Mouse (Mus musculus) MEL (cell line): ENCODE data around the gene Sppl2a. TPM values are rescaled to one million over a fixed set of nuclear protein-coding genes. Genes with fewer than 3 reads are reported as not detected.

Experiments used
- DNase-seq: peaks from one replicate; pipeline ENCODE4 v3.0.0; 2011; ENCODE audit warnings: low read depth, low spot score
- H3K27ac ChIP-seq: 2 replicates; pipeline ENCODE4 v1.5.1; 2012; ENCODE audit warnings: low read depth, mild to moderate bottlenecking, control low read depth, low read length, moderate library complexity; ENCODE audit not compliant: control insufficient read depth
- H3K27me3 ChIP-seq, 2 experiments: fragments of 150-350 bp in 1 of 2; sonication (generic) in 1 of 2; 2 replicates each; pipeline ENCODE4 v1.6.1; 2012; ENCODE audit warnings: low read length in 2 of 2, mild to moderate bottlenecking in 2 of 2, improper control_type of control experiment in 1 of 2, moderate library complexity in 1 of 2; ENCODE audit not compliant: insufficient read depth in 2 of 2, control insufficient read depth in 1 of 2
- H3K36me3 ChIP-seq, 2 experiments: 2 replicates each; pipeline ENCODE4 v1.6.1; 2012 to 2014; ENCODE audit warnings: low read length in 2 of 2, improper control_type of control experiment in 1 of 2, inconsistent platforms in 1 of 2, mild to moderate bottlenecking in 1 of 2; ENCODE audit not compliant: insufficient read depth in 2 of 2, control insufficient read depth in 1 of 2
- H3K4me1 ChIP-seq, 2 experiments: fragments of 150-350 bp in 1 of 2; sonication (generic) in 1 of 2; 2 replicates each; pipeline ENCODE4 v1.6.1; 2012; ENCODE audit warnings: low read length in 2 of 2, improper control_type of control experiment in 1 of 2, mild to moderate bottlenecking in 1 of 2; ENCODE audit not compliant: insufficient read depth in 2 of 2, control insufficient read depth in 1 of 2
- H3K4me3 ChIP-seq, 2 experiments: fragments of 150-350 bp in 1 of 2; sonication (generic) in 1 of 2; 2 replicates each; pipeline ENCODE4 v1.5.1; 2012; ENCODE audit warnings: low read depth in 2 of 2, low read length in 2 of 2, mild to moderate bottlenecking in 2 of 2, moderate library complexity in 2 of 2, control low read depth in 1 of 2, improper control_type of control experiment in 1 of 2; ENCODE audit not compliant: control insufficient read depth in 1 of 2, insufficient read depth in 1 of 2
- H3K79me2 ChIP-seq: 2 replicates; pipeline ENCODE4 v1.6.1; 2012; ENCODE audit warnings: mild to moderate bottlenecking, low read length, moderate library complexity; ENCODE audit not compliant: control insufficient read depth, poor library complexity, insufficient read depth
- H3K9ac ChIP-seq: 2 replicates; pipeline ENCODE4 v1.6.1; 2012; ENCODE audit warnings: low read depth, mild to moderate bottlenecking, control low read depth, low read length, moderate library complexity; ENCODE audit not compliant: control insufficient read depth, poor library complexity, severe bottlenecking
- H3K9me3 ChIP-seq: fragments of 150-350 bp; sonication (generic); replicated peaks from 2 replicates; pipeline ENCODE4 v1.6.1; 2012; ENCODE audit warnings: mild to moderate bottlenecking, low read length, improper control_type of control experiment, moderate library complexity; ENCODE audit not compliant: insufficient read depth
- BHLHE40 ChIP-seq: IDR thresholded peaks from 2 replicates; pipeline ENCODE4 v1.6.1; 2012; ENCODE audit warnings: low read depth, mild to moderate bottlenecking, inconsistent platforms, low read length, improper control_type of control experiment, borderline replicate concordance
- E2F4 ChIP-seq: IDR thresholded peaks from 2 replicates; pipeline ENCODE4 v1.6.1; 2011; ENCODE audit warnings: low read depth, low read length, improper control_type of control experiment, borderline replicate concordance
- JUND ChIP-seq: IDR thresholded peaks from 2 replicates; pipeline ENCODE4 v1.6.1; 2011; ENCODE audit warnings: low read depth, mild to moderate bottlenecking, improper control_type of control experiment, low read length
- NELFE ChIP-seq: IDR thresholded peaks from 2 replicates; pipeline ENCODE4 v1.6.1; 2011; ENCODE audit warnings: low read depth, low read length, improper control_type of control experiment
- POLR2A ChIP-seq, 2 experiments: IDR thresholded peaks; 2 replicates each; pipeline ENCODE4 v1.6.1; 2011 to 2012; ENCODE audit warnings: low read length in 2 of 2, mild to moderate bottlenecking in 2 of 2, control low read depth in 1 of 2, improper control_type of control experiment in 1 of 2, low read depth in 1 of 2, moderate library complexity in 1 of 2; ENCODE audit not compliant: control insufficient read depth in 1 of 2, insufficient read depth in 1 of 2, poor library complexity in 1 of 2
- RCOR1 ChIP-seq: IDR thresholded peaks from 2 replicates; pipeline ENCODE4 v1.6.1; 2012; ENCODE audit warnings: low read depth, mild to moderate bottlenecking, inconsistent platforms, low read length, improper control_type of control experiment
- SIN3A ChIP-seq: IDR thresholded peaks from 2 replicates; pipeline ENCODE4 v1.6.1; 2012; ENCODE audit warnings: low read length, improper control_type of control experiment, inconsistent platforms
- SMC3 ChIP-seq: IDR thresholded peaks from 2 replicates; pipeline ENCODE4 v1.6.1; 2011; ENCODE audit warnings: low read depth, low read length, improper control_type of control experiment
- ZNF384 ChIP-seq: IDR thresholded peaks from 2 replicates; pipeline ENCODE4 v1.6.1; 2012; ENCODE audit warnings: low read depth, mild to moderate bottlenecking, inconsistent platforms, low read length, improper control_type of control experiment
- polyA plus RNA-seq, 2 experiments: library from polyadenylated mRNA; stranded (reverse) in 1 of 2; unstranded in 1 of 2; fragments of >175 nt in 1 of 2; fragments of >200 nt in 1 of 2; gene quantifications; 2 replicates each; pipeline versions ENCODE4 v1.2.1 to v1.2.4; 2012; ENCODE audit warnings: low replicate concordance in 2 of 2, low read depth in 1 of 2; ENCODE audit not compliant: insufficient read length in 2 of 2, insufficient read depth in 1 of 2, missing spikeins in 1 of 2
- total RNA-seq: library from RNA; depleted of rRNA; stranded (reverse); fragments of 300-350 nt; gene quantifications from 2 replicates; pipeline ENCODE4 v1.2.3, GENCODE M21; 2012

Gene Sppl2a
- total and polyA plus RNA-seq, 3 experiments: 12.1 to 16.6 TPM; not detected in 1

GRCm38 (mm10) chr2:126940314-126940866, 7.4 kb upstream of the Sppl2a start:
- no peaks in the 10 kb centered on the region for H3K79me2 ChIP-seq
- no peak overlapping the region for H3K27ac ChIP-seq
- H3K4me3 ChIP-seq: no peak overlapping the region
- no peak for TF ChIP-seq POLR2A (IDR thresholded peaks at IDR 0.05; ENCODE audit: control insufficient read depth in 1 of 2, insufficient read depth in 1 of 2, low read depth in 1 of 2, low read length in 2 of 2, poor library complexity in 1 of 2)
- peak; percentile 41; the same call in 1 of the 2 replicates for TF ChIP-seq RCOR1
- no peaks in the 10 kb centered on the region for H3K9me3 ChIP-seq
- no peaks in the 10 kb centered on the region for H3K27me3 ChIP-seq
- peaks cover 0 to 3% of the 10 kb centered on the region in 2 experiments; a peak in 1 of 4 replicates for H3K36me3 ChIP-seq
- DNase-seq: no peak
- no peak overlapping the region for H3K9ac ChIP-seq
- H3K4me1 ChIP-seq: peaks cover 0 to 4% of the 10 kb centered on the region in 2 experiments; a peak in 2 of 4 replicates

GRCm38 (mm10) chr2:126938069-126938468, 5.0 kb upstream of the Sppl2a start:
- Histone ChIP-seq H3K4me1 (peaks cover 0 to 4% of the 10 kb centered on the region in 2 experiments; a peak in 2 of 4 replicates), H3K9ac (no peak overlapping the region)
- TF ChIP-seq E2F4 (no peak), POLR2A (IDR thresholded peaks at IDR 0.05; ENCODE audit: control insufficient read depth in 1 of 2, insufficient read depth in 1 of 2, low read depth in 1 of 2, low read length in 2 of 2, poor library complexity in 1 of 2) (no peak), SIN3A (no peak), SMC3 (no peak), BHLHE40 (no peak), NELFE (no peak)

DNA sequence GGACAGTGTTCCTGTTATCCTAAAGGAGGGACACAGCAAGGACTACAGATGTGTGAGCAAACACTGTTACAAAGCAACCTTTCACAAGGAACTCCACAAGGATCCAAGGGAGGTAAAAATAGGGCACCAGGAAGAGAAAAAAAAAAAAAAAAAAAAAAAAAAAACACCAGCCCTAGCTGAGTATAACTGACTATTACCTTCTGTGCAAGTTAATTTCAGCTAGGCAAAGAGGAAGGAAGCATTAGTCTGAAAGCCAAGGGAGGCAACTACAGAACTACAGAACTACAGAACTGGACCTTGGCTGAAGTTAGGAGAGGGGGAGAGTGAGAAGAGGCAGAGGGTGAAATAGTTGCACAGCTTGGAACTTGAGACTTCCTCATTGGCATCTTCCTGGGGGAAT, 886 bp upstream of the Sppl2a start:
- Histone ChIP-seq H3K79me2 (peaks cover 6% of the 10 kb centered on the region), H3K27me3 (no peaks in the 10 kb centered on the region), H3K9ac (no peak overlapping the region), H3K36me3 (peaks cover 0 to 10% of the 10 kb centered on the region in 2 experiments; a peak in 2 of 4 replicates), H3K9me3 (no peaks in the 10 kb centered on the region), H3K4me3 (no peak overlapping the region), H3K27ac (no peak overlapping the region), H3K4me1 (peaks cover 0 to under 1% of the 10 kb centered on the region in 2 experiments; a peak in 1 of 4 replicates)
- DNase-seq: no peak
- TF ChIP-seq ZNF384: peak; percentile 56; the same call in 1 of the 2 replicates
- TF ChIP-seq JUND: no peak

More at GRCm38 (mm10) chr2:126938069-126938468, 5.0 kb upstream of the Sppl2a start:
- Histone ChIP-seq H3K27ac (no peak overlapping the region), H3K9me3 (no peaks in the 10 kb centered on the region), H3K36me3 (peaks cover 0 to 6% of the 10 kb centered on the region in 2 experiments; a peak in 2 of 4 replicates), H3K79me2 (peaks cover under 1% of the 10 kb centered on the region; the same call in 1 of the 2 replicates), H3K27me3 (no peaks in the 10 kb centered on the region), H3K4me3 (no peak overlapping the region)
- no peak for DNase-seq
